ENCODE assay signal across 8 mouse cellular contexts in genomic region chr3:55095968-55096654, GRCm38 (mm10). TPM values are rescaled to one million over a fixed set of nuclear protein-coding genes. Genes with fewer than 3 reads are reported as not detected.
DNase-seq lines count a peak whose midpoint lies in the region; ATAC-seq lines count a peak whose summit lies in the region.
"Had no signal": no experiment of that assay in that cellular context is flagged by ENCODE, and none has a peak within 500 bp of the region (broad histone marks: within the 10 kb centered on the region; RNA-seq: fewer than 3 reads in every experiment).

No protein-coding gene starts in this region.

- intact Hi-C loops in left cerebral cortex, postnatal 4 days (cut with DNase I): no loop called here

- H3K9me3 ChIP-seq in heart, embryonic 14.5 days (ENCODE audit: control insufficient read depth, low read length): no peaks in the 10 kb centered on the region
- no peaks in the 10 kb centered on the region for H3K9me3 ChIP-seq in stomach, embryonic 15.5 days

- no peak overlapping the region for H3K4me3 ChIP-seq in heart, embryonic 14.5 days (ENCODE audit: control insufficient read depth in 1 of 2, insufficient read depth in 1 of 2, low read depth in 1 of 2, low read length in 2 of 2)
- H3K4me3 ChIP-seq in stomach, embryonic 15.5 days (replicated peaks): no peak overlapping the region

- no peaks in the 10 kb centered on the region for H3K27me3 ChIP-seq in heart, embryonic 14.5 days (ENCODE audit: control insufficient read depth, insufficient read depth, low read length)
- H3K27me3 ChIP-seq in stomach, embryonic 15.5 days (replicated peaks): no peaks in the 10 kb centered on the region

- H3K36me3 ChIP-seq in heart, embryonic 14.5 days (ENCODE audit: control insufficient read depth, insufficient read depth, low read length): no peaks in the 10 kb centered on the region
- H3K36me3 ChIP-seq in stomach, embryonic 15.5 days: no peaks in the 10 kb centered on the region

- 40% methylated on average over 8 of the region's 8 CpGs for WGBS in heart, embryonic 14.5 days
- 31% methylated on average over 8 of the region's 8 CpGs for WGBS in stomach, embryonic 15.5 days

- H3K9ac ChIP-seq in heart, embryonic 14.5 days (ENCODE audit: low read length): no peak overlapping the region
- H3K9ac ChIP-seq in stomach, embryonic 15.5 days: no peak overlapping the region

- ATAC-seq in heart, embryonic 14.5 days (ENCODE audit: insufficient number of reproducible peaks, insufficient read depth, low FRiP score, low read depth): no peak
- peak; percentile 76; the same call in 1 of the 2 replicates for ATAC-seq in stomach, embryonic 15.5 days (ENCODE audit: insufficient read depth, low FRiP score, low read depth)

- peak overlapping the region; percentile 0; the same call in 1 of the 2 replicates for H3K4me2 ChIP-seq in heart, embryonic 14.5 days (ENCODE audit: low read length)
- H3K4me2 ChIP-seq in stomach, embryonic 15.5 days: peak overlapping the region; percentile 9; the same call in 1 of the 2 replicates

- DNase-seq in lung, postnatal 10 days: peak; percentile 27
- DNase-seq in lung, postnatal 25 days (ENCODE audit: low spot score): no peak
- peak; percentile 43 for DNase-seq in embryo, embryonic 9.5 days (ENCODE audit: extremely low spot score)
- peak; percentile 61 for DNase-seq in left cerebral cortex, postnatal 4 days
- no peak for DNase-seq in urinary bladder, postnatal 25 days (ENCODE audit: low spot score)

- H3K4me1 ChIP-seq in heart, embryonic 14.5 days (ENCODE audit: control insufficient read depth in 2 of 2, insufficient read depth in 2 of 2, low read length in 2 of 2): peaks cover 4 to 6% of the 10 kb centered on the region in 2 experiments; a peak in 2 of 4 replicates
- H3K4me1 ChIP-seq in stomach, embryonic 15.5 days: peaks cover 9% of the 10 kb centered on the region; the same call in 1 of the 2 replicates

- H3K27ac ChIP-seq in heart, embryonic 14.5 days (replicated peaks in 1 of 2; ENCODE audit: control insufficient read depth in 1 of 2, insufficient read depth in 1 of 2, low read depth in 2 of 2, low read length in 2 of 2): peak overlapping the region; percentile 38 to 41; a peak in 2 of 4 replicates
- peak overlapping the region; percentile 70 for H3K27ac ChIP-seq in stomach, embryonic 15.5 days

RNA-seq across cellular contexts. Expression of gene Spg20, which starts 15.8 kb away (rescaled TPM):
- polyA plus RNA-seq in heart, embryonic 14.5 days (2014; fragmentation: Nextera tagmentation; extraction: Ambion mirVana): 35.1 and 35.8 TPM in 2 replicates
- 10 to 100 TPM; 14.5 to 15.1 TPM for total RNA-seq in left cerebral cortex, postnatal 4 days (2021)
- polyA plus RNA-seq in stomach, embryonic 15.5 days (2015; fragmentation: Nextera tagmentation; extraction: Ambion mirVana): 35.2 and 38.7 TPM in 2 replicates

RNA-seq across cellular contexts. Expression of gene Ccna1, which starts 40.8 kb away (rescaled TPM):
- polyA plus RNA-seq in heart, embryonic 14.5 days (2014; fragmentation: Nextera tagmentation; extraction: Ambion mirVana): 1.5 and 2.4 TPM in 2 replicates
- total RNA-seq in left cerebral cortex, postnatal 4 days (2021): 1 to 10 TPM; 2.4 to 3.1 TPM
- polyA plus RNA-seq in stomach, embryonic 15.5 days (2015; fragmentation: Nextera tagmentation; extraction: Ambion mirVana): 1.2 and 1.7 TPM in 2 replicates

RNA-seq across cellular contexts. Expression of gene Ccdc169, which starts 41.0 kb away (rescaled TPM):
- 0.07 TPM in 1 of 2 replicates, not detected in the other for polyA plus RNA-seq in heart, embryonic 14.5 days (2014; fragmentation: Nextera tagmentation; extraction: Ambion mirVana)
- total RNA-seq in left cerebral cortex, postnatal 4 days (2021): under 1 TPM; 0.22 to 0.44 TPM
- polyA plus RNA-seq in stomach, embryonic 15.5 days (2015; fragmentation: Nextera tagmentation; extraction: Ambion mirVana): 0.09 TPM in 2 replicates
- polyA plus RNA-seq: liver, embryonic 16.5 days had no signal

Comparison
In these comparisons a context has a peak if more than half of its experiments do, and no peak if none do; other contexts are left out.
1. DNase-seq: peak in lung, postnatal 10 days (single experiment), embryo, embryonic 9.5 days (single experiment) and left cerebral cortex, postnatal 4 days (single experiment); none in lung, postnatal 25 days (single experiment) and urinary bladder, postnatal 25 days (single experiment).